Mouse (Mus musculus) bone marrow, adult 2 months (tissue): ENCODE results near the gene A530032D15Rik. TPM values are rescaled to one million over a fixed set of nuclear protein-coding genes. Genes with fewer than 3 reads are reported as not detected.
"Not testable (repeated sequence)": the region's sequence is repeated elsewhere in the genome, so short reads cannot be mapped to it uniquely, and the experiment has no call there.

Experiments used
- H3K27ac ChIP-seq: fragments of 200-500 bp; 2 replicates; pipeline ENCODE4 v1.5.1; 2012; ENCODE audit warnings: low read depth, mild to moderate bottlenecking, control low read depth, inconsistent platforms, low read length; ENCODE audit not compliant: control insufficient read depth, poor library complexity, insufficient read depth
- H3K4me1 ChIP-seq: fragments of 200-500 bp; 2 replicates; pipeline ENCODE4 v1.6.1; 2011; ENCODE audit warnings: low read length; ENCODE audit not compliant: control insufficient read depth, insufficient read depth
- H3K4me3 ChIP-seq: fragments of 200-500 bp; replicated peaks from 2 replicates; pipeline ENCODE3; 2011; ENCODE audit warnings: mild to moderate bottlenecking, low read depth, low read length, control low read depth; ENCODE audit not compliant: control insufficient read depth
- WGBS: fragments of 180-500 bp; shearing (Covaris S2); methylation state at CpG from one replicate; pipeline ENCODE4 v1.1.7; 2018; 5-methylcytosine and 5-hydroxymethylcytosine counted together
- polyA plus RNA-seq: library from polyadenylated mRNA; stranded (reverse); fragments of >200 nt; gene quantifications from 2 replicates; pipeline ENCODE4 v1.2.4, GENCODE M21; 2011; ENCODE audit warnings: low replicate concordance; ENCODE audit not compliant: missing spikeins, insufficient read depth, insufficient read length

A530032D15Rik gene
- 1.1 and 6.3 TPM in 2 replicates for polyA plus RNA-seq

GRCm38 (mm10) chr1:85109753-85110152, at the start of gene A530032D15Rik:
TSS of gene A530032D15Rik (minus strand) at chr1:85109853.
- H3K27ac ChIP-seq, H3K4me1 ChIP-seq, H3K4me3 ChIP-seq: not testable (repeated sequence)
- 50% methylated on average over 3 of the region's 7 CpGs for WGBS

GRCm38 (mm10) chr1:85155151-85155550, 45.5 kb upstream of the A530032D15Rik start:
- not testable (repeated sequence) for H3K4me1 ChIP-seq, H3K27ac ChIP-seq, H3K4me3 ChIP-seq
- WGBS, result 73% methylated on average over 4 of the region's 5 CpGs

GRCm38 (mm10) chr1:85133671-85134070, 24.0 kb upstream of the A530032D15Rik start:
- not testable (repeated sequence) for H3K4me3 ChIP-seq, H3K27ac ChIP-seq, H3K4me1 ChIP-seq
- WGBS, result 85% methylated on average over 22 of the region's 22 CpGs

- H3K4me3 ChIP-seq, H3K4me1 ChIP-seq, H3K27ac ChIP-seq: not testable (repeated sequence)
- 77% methylated on average over 4 of the region's 4 CpGs for WGBS
Measured at GRCm38 (mm10) chr1:85121841-85122240, 12.2 kb upstream of the A530032D15Rik start.

GRCm38 (mm10) chr1:85118341-85118740, 8.7 kb upstream of the A530032D15Rik start:
- not testable (repeated sequence) for H3K4me3 ChIP-seq, H3K4me1 ChIP-seq, H3K27ac ChIP-seq
- WGBS, result 82% methylated on average over 6 of the region's 6 CpGs

GRCm38 (mm10) chr1:85117537-85117936, 7.9 kb upstream of the A530032D15Rik start:
- not testable (repeated sequence) for H3K27ac ChIP-seq, H3K4me3 ChIP-seq, H3K4me1 ChIP-seq
- WGBS, result 51% methylated on average over 5 of the region's 6 CpGs

GRCm38 (mm10) chr1:85114666-85115402, 5.2 kb upstream of the A530032D15Rik start:
- not testable (repeated sequence) for H3K27ac ChIP-seq, H3K4me3 ChIP-seq, H3K4me1 ChIP-seq
- WGBS, result 51% methylated on average over 6 of the region's 6 CpGs

- H3K27ac ChIP-seq, H3K4me3 ChIP-seq, H3K4me1 ChIP-seq: not testable (repeated sequence)
- 70% methylated on average over 3 of the region's 3 CpGs for WGBS
Measured at GRCm38 (mm10) chr1:85114078-85114477, 4.4 kb upstream of the A530032D15Rik start.

GRCm38 (mm10) chr1:85112889-85113288, 3.2 kb upstream of the A530032D15Rik start:
- 67% methylated on average over 2 of the region's 5 CpGs for WGBS
- H3K4me3 ChIP-seq, result not testable (repeated sequence)

GRCm38 (mm10) chr1:85112266-85112665, 2.6 kb upstream of the A530032D15Rik start:
- not testable (repeated sequence) for H3K4me1 ChIP-seq, H3K4me3 ChIP-seq, H3K27ac ChIP-seq
- 78% methylated on average over 7 of the region's 7 CpGs for WGBS

More at GRCm38 (mm10) chr1:85112889-85113288, 3.2 kb upstream of the A530032D15Rik start:
- H3K4me1 ChIP-seq, H3K27ac ChIP-seq: not testable (repeated sequence)

GRCm38 (mm10) chr1:85111572-85111971, 1.9 kb upstream of the A530032D15Rik start:
- H3K4me3 ChIP-seq, H3K27ac ChIP-seq, H3K4me1 ChIP-seq: not testable (repeated sequence)
- WGBS, result 51% methylated on average over 10 of the region's 10 CpGs

GRCm38 (mm10) chr1:85110876-85111275, 1.2 kb upstream of the A530032D15Rik start:
- H3K27ac ChIP-seq, H3K4me3 ChIP-seq, H3K4me1 ChIP-seq: not testable (repeated sequence)
- 72% methylated on average over 3 of the region's 3 CpGs for whole genome bisulfite sequencing

- not testable (repeated sequence) for H3K27ac ChIP-seq, H3K4me1 ChIP-seq, H3K4me3 ChIP-seq
- WGBS, result 61% methylated on average over 5 of the region's 6 CpGs
Measured at GRCm38 (mm10) chr1:85106013-85106412, 3.6 kb downstream of the A530032D15Rik start.

- not testable (repeated sequence) for H3K4me1 ChIP-seq, H3K27ac ChIP-seq, H3K4me3 ChIP-seq
- WGBS, result 73% methylated on average over 4 of the region's 4 CpGs
Measured at GRCm38 (mm10) chr1:85105336-85105735, 4.3 kb downstream of the A530032D15Rik start.
